Mouse (Mus musculus): Measurements from ENCODE around the gene Sec14l2. TPM values are rescaled to one million over a fixed set of nuclear protein-coding genes. Genes with fewer than 3 reads are reported as not detected.

Gene Sec14l2
- polyA plus RNA-seq (2014; fragmentation: Illumina TruSeq; extraction: RNeasy Lipid Tissue Mini Kit (QIAGEN cat#74804); ENCODE audit: low read depth, low replicate concordance): 0.54 TPM

GRCm38 (mm10) chr11:4122742-4123579 is at the start of gene Sec14l2:
Gene Sec14l2, minus strand, starts transcription at chr11:4123415.

GRCm38 (mm10) chr11:4159808-4160708 is 36.8 kb upstream of the Sec14l2 start, which contains the start of the genes Ccdc157 and Sf3a1:
Gene Ccdc157, minus strand, starts transcription at chr11:4160293.
Gene Sf3a1, plus strand, starts transcription at chr11:4160350.

GRCm38 (mm10) chr11:4134986-4135935 is 12.0 kb upstream of the Sec14l2 start, which contains the start of gene Rnf215:
Gene Rnf215, plus strand, starts transcription at chr11:4135202.

GRCm38 (mm10) chr11:4095171-4096053 is 27.8 kb downstream of the Sec14l2 start, which contains the start of gene Mtfp1:
Gene Mtfp1, minus strand, starts transcription at chr11:4095445.

GRCm38 (mm10) chr11:4064627-4065122 is 58.5 kb downstream of the Sec14l2 start, which contains the start of gene Sec14l3:
Gene Sec14l3, plus strand, starts transcription at chr11:4064841.

Other genes starting within 250 kb of the Sec14l2 start
- 1.1 TPM for gene 4921536K21Rik, start 228.3 kb downstream of the Sec14l2 start, polyA plus RNA-seq (2014; fragmentation: Illumina TruSeq; extraction: RNeasy Lipid Tissue Mini Kit (QIAGEN cat#74804); ENCODE audit: low read depth, low replicate concordance)
- 8.5 TPM for gene Dusp18, start 228.2 kb downstream of the Sec14l2 start, polyA plus RNA-seq (2014; fragmentation: Illumina TruSeq; extraction: RNeasy Lipid Tissue Mini Kit (QIAGEN cat#74804); ENCODE audit: low read depth, low replicate concordance)
- 0.19 TPM for gene Slc35e4, start 208.8 kb downstream of the Sec14l2 start, polyA plus RNA-seq (2014; fragmentation: Illumina TruSeq; extraction: RNeasy Lipid Tissue Mini Kit (QIAGEN cat#74804); ENCODE audit: low read depth, low replicate concordance)
- gene Tcn2, start 191.3 kb downstream of the Sec14l2 start, polyA plus RNA-seq (2014; fragmentation: Illumina TruSeq; extraction: RNeasy Lipid Tissue Mini Kit (QIAGEN cat#74804); ENCODE audit: low read depth, low replicate concordance): 2.2 TPM
- 14.2 TPM for gene Pes1, start 159.4 kb downstream of the Sec14l2 start, polyA plus RNA-seq (2014; fragmentation: Illumina TruSeq; extraction: RNeasy Lipid Tissue Mini Kit (QIAGEN cat#74804); ENCODE audit: low read depth, low replicate concordance)
- not detected for gene 4930556J24Rik, start 146.6 kb downstream of the Sec14l2 start, polyA plus RNA-seq (2014; fragmentation: Illumina TruSeq; extraction: RNeasy Lipid Tissue Mini Kit (QIAGEN cat#74804); ENCODE audit: low read depth, low replicate concordance)
- gene Gal3st1, start 139.8 kb downstream of the Sec14l2 start, polyA plus RNA-seq (2014; fragmentation: Illumina TruSeq; extraction: RNeasy Lipid Tissue Mini Kit (QIAGEN cat#74804); ENCODE audit: low read depth, low replicate concordance): 1.8 TPM
- gene Sec14l4, start 92.0 kb downstream of the Sec14l2 start, polyA plus RNA-seq (2014; fragmentation: Illumina TruSeq; extraction: RNeasy Lipid Tissue Mini Kit (QIAGEN cat#74804); ENCODE audit: low read depth, low replicate concordance): 0.13 TPM
- gene Sec14l3, start 58.6 kb downstream of the Sec14l2 start, polyA plus RNA-seq (2014; fragmentation: Illumina TruSeq; extraction: RNeasy Lipid Tissue Mini Kit (QIAGEN cat#74804); ENCODE audit: low read depth, low replicate concordance): not detected
- gene Mtfp1, start 28.0 kb downstream of the Sec14l2 start, polyA plus RNA-seq (2014; fragmentation: Illumina TruSeq; extraction: RNeasy Lipid Tissue Mini Kit (QIAGEN cat#74804); ENCODE audit: low read depth, low replicate concordance): 3.6 TPM
- gene Rnf215, start 11.8 kb upstream of the Sec14l2 start, polyA plus RNA-seq (2014; fragmentation: Illumina TruSeq; extraction: RNeasy Lipid Tissue Mini Kit (QIAGEN cat#74804); ENCODE audit: low read depth, low replicate concordance): 3.1 TPM
- gene Ccdc157, start 36.9 kb upstream of the Sec14l2 start, polyA plus RNA-seq (2014; fragmentation: Illumina TruSeq; extraction: RNeasy Lipid Tissue Mini Kit (QIAGEN cat#74804); ENCODE audit: low read depth, low replicate concordance): 2.7 TPM
- gene Sf3a1, start 36.9 kb upstream of the Sec14l2 start, polyA plus RNA-seq (2014; fragmentation: Illumina TruSeq; extraction: RNeasy Lipid Tissue Mini Kit (QIAGEN cat#74804); ENCODE audit: low read depth, low replicate concordance): 13.8 TPM
- not detected for gene Tbc1d10a, start 63.4 kb upstream of the Sec14l2 start, polyA plus RNA-seq (2014; fragmentation: Illumina TruSeq; extraction: RNeasy Lipid Tissue Mini Kit (QIAGEN cat#74804); ENCODE audit: low read depth, low replicate concordance)
- not detected for gene Castor1, start 94.8 kb upstream of the Sec14l2 start, polyA plus RNA-seq (2014; fragmentation: Illumina TruSeq; extraction: RNeasy Lipid Tissue Mini Kit (QIAGEN cat#74804); ENCODE audit: low read depth, low replicate concordance)
- not detected for gene Osm, start 113.0 kb upstream of the Sec14l2 start, polyA plus RNA-seq (2014; fragmentation: Illumina TruSeq; extraction: RNeasy Lipid Tissue Mini Kit (QIAGEN cat#74804); ENCODE audit: low read depth, low replicate concordance)
- gene Lif, start 134.1 kb upstream of the Sec14l2 start, polyA plus RNA-seq (2014; fragmentation: Illumina TruSeq; extraction: RNeasy Lipid Tissue Mini Kit (QIAGEN cat#74804); ENCODE audit: low read depth, low replicate concordance): 0.50 TPM

Data from sigmoid colon, adult 10 weeks (tissue).